Mouse (Mus musculus) NIH3T3 (cell line): ENCODE measurements around the gene Dnaic2.

Source experiments
- DNase-seq: peaks from one replicate; pipeline ENCODE4 v3.0.0-alpha.2; 2012; ENCODE audit warnings: low read depth

The Dnaic2 gene

GRCm38 (mm10) chr11:114747564-114748138 is 20.4 kb downstream of the Dnaic2 start:
- DNase-seq: no peak

- DNase-seq: no peak
These were observed 37.9 kb downstream of the Dnaic2 start, which contains the start of gene Kif19a for GRCm38 (mm10) chr11:114764820-114765818. TSS of gene Kif19a (plus strand) at chr11:114765388.

DNA sequence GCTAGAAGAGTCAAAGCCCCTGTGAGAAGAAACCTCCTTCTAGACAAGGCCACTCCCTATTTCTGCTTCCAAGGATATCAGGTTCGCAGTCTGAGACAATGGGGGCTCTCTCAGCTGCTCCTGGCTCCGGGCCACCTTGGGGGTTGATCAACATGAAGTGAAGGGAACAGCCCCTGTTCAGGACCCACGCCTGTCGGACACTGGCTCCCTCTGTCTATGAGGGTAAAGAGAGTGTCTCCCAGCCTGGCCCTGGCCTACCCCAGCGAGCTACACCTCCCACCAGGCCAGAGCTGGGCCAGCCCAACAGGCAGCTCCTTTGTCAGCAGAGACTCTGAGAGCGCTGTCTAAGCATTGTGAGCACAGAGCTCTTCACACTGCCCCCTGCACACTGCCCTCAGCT is 42.7 kb downstream of the Dnaic2 start:
- no peak for DNase-seq

- no peak for DNase-seq
These were observed 44.7 kb downstream of the Dnaic2 start for GRCm38 (mm10) chr11:114771896-114772295.

DNA sequence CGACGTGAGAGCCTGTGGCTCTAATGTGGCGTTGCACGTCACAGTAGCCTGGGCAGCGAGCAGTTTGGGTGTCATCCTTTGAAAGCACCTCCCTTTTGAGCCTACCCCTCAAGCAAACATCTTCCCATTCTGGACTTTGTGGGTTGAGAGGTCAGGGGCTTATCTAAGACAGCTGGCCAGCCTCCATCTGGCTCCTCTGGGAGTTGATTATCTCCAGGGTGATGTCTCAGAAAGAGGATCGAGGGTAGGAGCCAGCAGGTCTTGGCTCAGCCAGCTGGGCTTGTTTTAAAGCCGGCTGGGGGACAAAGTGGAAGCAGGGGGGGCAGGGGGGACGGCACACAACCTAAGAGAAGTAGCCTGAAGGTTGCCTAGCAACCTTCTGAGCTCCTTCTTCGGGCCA is 52.9 kb downstream of the Dnaic2 start:
- no peak for DNase-seq

DNA sequence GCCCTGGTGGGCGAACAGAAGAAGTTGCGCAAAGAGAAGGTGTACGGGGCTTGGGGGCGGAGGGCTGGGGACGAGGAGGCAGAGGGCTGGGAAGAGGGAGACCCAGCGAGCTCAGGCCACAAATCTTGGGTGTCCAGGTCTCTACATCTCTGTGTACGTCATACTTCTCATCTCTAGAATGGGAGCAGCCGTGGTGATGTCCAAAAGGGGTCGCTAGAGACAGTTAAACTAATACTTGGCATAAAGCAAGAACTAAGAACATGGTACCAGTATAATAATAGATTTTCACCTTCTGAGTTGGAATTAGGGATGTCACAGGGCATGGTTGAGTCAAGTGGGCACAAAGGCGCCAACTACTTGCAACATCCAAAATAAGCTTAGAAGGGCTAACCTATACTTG is 58.7 kb downstream of the Dnaic2 start:
- DNase-seq: no peak

DNA sequence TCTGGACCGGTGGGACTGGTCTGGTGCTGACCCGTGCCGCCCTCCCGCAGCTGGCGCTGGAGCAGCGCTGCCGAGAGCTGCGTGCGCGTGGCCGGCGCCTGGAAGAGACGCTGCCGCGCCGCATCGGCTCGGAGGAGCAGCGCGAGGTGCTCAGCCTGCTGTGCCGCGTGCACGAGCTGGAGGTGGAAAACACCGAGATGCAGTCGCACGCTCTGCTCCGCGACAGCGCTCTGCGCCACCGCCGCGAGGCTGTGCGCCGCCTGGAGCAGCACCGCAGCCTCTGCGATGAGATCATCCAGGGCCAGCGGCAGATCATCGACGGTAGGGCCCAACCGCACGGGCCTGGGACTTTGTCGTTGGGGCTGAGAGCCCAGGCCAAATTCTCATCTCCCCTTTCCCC is 59.1 kb downstream of the Dnaic2 start:
- no peak for DNase-seq

- DNase-seq: no peak
These were observed 60.4 kb downstream of the Dnaic2 start for GRCm38 (mm10) chr11:114787611-114788010.

GRCm38 (mm10) chr11:114789061-114789714 is 62.0 kb downstream of the Dnaic2 start:
- peak; percentile 82 for DNase-seq

- no peak for DNase-seq
These were observed 62.5 kb downstream of the Dnaic2 start for GRCm38 (mm10) chr11:114789716-114790115.

DNA sequence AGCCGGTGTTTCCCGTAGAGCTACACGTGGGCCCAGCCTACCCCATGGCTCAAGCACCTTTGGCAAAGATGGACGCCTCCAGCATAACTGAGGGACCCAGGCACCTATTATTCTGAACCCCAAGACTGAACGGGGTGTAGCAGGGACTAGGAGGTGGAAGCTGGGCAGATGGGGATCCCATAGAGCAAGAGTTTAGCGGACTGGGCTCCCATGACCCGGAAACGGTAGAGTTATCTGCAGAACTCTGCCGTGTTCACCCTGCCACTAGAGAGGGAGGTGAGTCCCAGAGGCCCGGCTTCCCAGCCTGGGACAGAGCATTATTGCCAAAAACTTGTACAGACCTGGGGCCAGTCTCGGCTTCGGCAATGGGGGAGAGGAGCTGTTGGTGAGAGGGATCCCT is 63.0 kb downstream of the Dnaic2 start:
- DNase-seq: no peak

DNA sequence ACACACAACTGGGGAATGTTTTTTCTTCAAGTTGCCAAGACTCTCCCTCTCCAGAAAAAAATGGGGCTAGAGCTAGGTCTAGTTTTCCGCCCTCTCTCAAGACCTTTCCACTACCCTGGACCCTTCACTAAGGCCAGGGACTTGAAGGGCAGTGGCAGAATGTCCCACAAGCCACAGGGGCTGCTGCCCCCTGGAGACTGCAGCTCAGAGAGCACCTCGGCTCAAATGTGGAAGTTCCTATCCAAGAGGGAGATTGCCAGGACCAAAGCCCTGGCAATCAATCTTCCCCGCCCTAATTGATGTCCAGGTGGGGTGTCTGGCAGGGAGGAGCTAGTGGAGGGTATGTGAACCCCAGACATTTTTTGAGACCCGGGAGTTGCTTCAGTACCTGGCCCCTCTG is 63.6 kb downstream of the Dnaic2 start:
- DNase-seq: no peak

DNA sequence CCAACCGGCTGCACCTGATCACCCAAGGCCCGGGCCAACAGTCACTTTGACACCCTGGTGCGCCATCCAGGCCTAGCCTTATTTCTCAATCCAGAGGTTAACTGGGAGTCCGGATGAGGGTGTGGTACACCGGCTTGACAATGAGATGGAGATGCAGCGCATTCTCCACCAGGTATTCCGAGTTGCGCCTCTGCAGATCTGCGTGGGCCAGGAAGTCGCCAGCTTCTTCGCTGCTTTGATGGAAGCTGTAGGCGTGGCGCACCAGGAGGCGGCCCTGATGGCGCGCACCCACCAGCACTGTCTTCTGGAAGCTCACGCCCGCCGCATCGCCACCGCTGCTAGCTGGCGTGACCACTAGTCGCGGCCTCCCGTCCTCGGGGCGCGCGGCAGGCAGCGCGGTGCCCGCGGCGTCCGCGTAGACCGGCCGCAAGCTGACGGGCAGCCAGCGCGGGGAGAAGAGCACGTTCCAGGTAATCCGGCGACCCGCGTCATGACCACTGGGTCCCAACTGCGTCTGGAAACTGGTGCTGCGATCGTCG is 64.2 kb downstream of the Dnaic2 start:
- DNase-seq: no peak

DNA sequence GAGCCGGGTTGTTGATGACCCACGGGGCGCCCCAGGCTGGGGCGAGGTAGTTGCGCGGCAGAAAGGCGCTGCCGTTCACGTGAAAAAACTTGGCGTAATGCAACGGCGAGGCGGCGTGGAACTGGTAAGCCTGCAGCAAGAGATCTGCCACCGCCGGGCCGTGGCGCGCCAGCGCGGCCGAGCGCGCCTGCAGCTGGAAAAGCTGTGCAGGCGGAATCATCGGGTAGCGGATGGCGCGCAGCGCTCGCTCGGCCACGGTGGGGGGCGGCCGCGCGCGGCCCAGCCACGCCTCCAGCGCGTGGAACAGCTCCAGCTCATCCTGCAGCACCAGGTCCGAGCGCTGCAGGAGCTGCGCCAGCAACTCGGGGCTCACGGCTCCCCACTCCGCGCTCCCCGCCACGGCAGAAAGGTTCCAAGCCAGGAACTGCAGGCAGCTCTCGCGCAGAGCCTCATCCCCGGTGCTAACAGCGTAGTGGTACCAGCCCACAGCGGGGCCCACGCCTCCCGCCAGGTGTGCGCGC is 64.7 kb downstream of the Dnaic2 start:
- DNase-seq: no peak

DNA sequence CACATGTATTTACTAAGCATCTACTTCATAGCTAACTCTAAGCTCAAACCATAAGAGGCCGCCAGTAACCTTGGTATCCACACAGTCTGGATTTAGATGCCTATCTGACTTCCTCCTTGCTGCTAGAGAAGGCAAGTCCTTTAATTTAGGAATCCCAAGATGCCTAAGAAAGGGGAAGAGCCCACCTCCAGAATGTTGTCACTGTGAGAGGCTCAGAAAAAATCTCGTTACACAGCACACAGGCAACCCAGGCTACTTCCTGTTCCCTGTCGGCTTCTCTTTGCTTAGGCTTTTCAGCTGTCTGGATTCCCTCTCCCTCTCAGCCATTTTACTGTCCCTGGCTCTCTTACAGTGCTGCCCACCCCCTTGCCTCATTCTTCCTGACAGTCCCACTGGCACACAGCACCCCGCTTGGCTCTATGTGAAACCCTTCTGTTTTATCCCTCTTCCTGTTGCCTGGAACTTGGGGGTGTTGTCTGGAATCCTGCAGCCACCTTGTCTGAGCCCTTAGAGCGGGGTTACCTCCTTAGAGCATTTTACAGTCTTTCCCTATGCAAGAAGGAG is 65.8 kb downstream of the Dnaic2 start:
- DNase-seq: no peak

DNA sequence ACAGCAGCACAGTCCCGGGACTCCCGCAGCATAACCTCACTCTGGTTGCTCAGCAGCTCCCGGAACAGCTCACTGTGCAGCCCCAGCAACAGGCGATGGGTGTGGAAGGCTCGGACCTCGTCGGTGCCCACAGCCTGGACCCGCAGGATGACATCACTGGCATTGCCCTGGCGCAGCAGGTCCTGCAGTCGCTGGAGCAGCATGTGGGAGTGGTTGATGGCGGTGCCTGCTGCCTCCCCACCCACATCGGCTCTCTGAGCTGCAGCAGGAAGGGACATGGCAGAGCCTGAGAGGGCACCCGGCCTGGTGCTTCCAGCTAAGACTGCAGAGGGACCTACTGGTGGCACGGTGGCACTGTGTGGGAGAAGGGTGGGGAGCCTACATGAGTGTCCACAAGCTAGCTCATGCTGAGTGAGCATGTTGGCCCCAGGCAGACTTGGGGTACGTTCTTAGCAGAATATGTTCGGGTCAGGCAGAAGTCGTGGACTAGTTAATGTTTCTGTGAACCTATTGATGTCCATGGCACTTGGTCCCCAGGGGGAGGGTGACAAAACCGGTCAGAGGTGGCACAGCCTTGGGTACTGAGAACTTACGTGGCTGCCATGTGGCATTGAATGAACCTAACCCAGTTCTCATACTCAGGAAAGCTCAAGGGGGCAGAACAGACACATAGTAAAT is 66.8 kb downstream of the Dnaic2 start:
- no peak for DNase-seq

- DNase-seq: no peak
These were observed 67.5 kb downstream of the Dnaic2 start for GRCm38 (mm10) chr11:114794691-114795090.

DNA sequence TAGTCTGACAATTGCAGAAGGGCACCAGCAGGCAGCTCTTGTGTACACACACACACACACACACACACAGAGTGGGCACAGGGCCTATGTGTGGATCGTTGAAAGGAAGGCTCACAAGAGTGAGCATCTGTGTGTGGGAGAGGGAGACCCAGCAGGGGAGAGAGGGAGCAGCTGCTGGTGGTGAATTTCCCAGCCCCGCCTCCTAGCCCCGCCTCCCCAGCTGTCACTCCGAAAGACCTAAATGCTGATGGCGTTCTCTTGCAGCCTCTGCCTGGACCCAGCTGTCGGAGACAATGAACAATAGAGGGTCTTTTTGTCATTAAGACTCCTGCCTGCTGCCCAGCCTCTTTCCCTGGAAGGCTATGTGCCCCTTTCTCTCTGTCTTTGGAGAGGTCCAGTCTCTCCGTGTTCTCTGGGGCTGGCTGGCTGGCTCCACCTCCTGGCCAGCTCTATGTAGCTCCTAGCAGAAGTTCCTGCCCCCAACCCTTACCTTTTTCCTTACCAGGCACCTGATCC is 68.1 kb downstream of the Dnaic2 start:
- DNase-seq: peak; percentile 47

GRCm38 (mm10) chr11:114795848-114796322 is 68.7 kb downstream of the Dnaic2 start, which contains the start of gene Btbd17:
TSS of gene Btbd17 (minus strand) at chr11:114795945.
- no peak for DNase-seq

GRCm38 (mm10) chr11:114797176-114797575 is 70.0 kb downstream of the Dnaic2 start:
- DNase-seq: no peak

DNA sequence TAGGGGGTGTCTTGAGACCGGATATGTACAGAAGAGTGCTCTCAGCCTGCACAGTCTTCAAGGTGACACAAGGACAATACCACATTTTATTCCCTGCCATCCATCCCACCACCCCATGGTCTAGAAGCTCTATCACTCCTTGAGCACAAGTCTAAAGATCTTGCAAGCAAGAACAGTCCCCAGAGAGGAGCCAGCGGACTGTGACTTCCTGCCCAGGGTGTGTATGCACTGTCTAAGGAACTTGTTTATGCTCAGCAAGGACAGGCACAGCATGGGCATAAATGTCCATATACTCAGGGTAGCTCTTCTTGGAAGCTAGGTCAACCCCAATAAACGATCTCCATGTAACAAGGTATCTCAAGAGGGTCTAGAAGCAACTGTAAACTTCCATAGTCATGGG is 70.8 kb downstream of the Dnaic2 start:
- no peak for DNase-seq
